Mouse (Mus musculus): ENCODE results near the gene Fgf11. TPM values are rescaled to one million over a fixed set of nuclear protein-coding genes. Genes with fewer than 3 reads are reported as not detected.

Gene Fgf11
- polyA plus RNA-seq, 1 experiment: 1.2 TPM

- no peaks in the 10 kb centered on the region for H3K36me3 ChIP-seq (ENCODE audit: control insufficient read depth, insufficient read depth, low read length)
- no peak for DNase-seq (ENCODE audit: low read depth in 1 of 2, low spot score in 2 of 2)
- H3K4me3 ChIP-seq (ENCODE audit: extremely low read depth, insufficient read depth, insufficient read length): no peak within 1 kb of the TSS
- H3K4me1 ChIP-seq (ENCODE audit: control insufficient read depth, insufficient read depth, insufficient read length): no peaks in the 10 kb centered on the region
- TF ChIP-seq POLR2A (IDR thresholded peaks at IDR 0.05; ENCODE audit: low read depth, low read length) (no peak), CTCF (IDR thresholded peaks at IDR 0.05; ENCODE audit: extremely low read depth, insufficient read depth, insufficient read length, insufficient replicate concordance) (no peak)
- H3K27me3 ChIP-seq (ENCODE audit: control insufficient read depth, insufficient read depth, low read length): no peaks in the 10 kb centered on the region
- no peak within 1 kb of the TSS for H3K27ac ChIP-seq (ENCODE audit: insufficient read depth, low read length)
- 81% methylated on average over 2 of the region's 2 CpGs for WGBS
Observed at GRCm38 (mm10) chr11:69818365-69818764, 16.7 kb upstream of the Fgf11 start, which contains the start of gene Spem2. Gene Spem2 (minus strand): TSS chr11:69818465.

DNA sequence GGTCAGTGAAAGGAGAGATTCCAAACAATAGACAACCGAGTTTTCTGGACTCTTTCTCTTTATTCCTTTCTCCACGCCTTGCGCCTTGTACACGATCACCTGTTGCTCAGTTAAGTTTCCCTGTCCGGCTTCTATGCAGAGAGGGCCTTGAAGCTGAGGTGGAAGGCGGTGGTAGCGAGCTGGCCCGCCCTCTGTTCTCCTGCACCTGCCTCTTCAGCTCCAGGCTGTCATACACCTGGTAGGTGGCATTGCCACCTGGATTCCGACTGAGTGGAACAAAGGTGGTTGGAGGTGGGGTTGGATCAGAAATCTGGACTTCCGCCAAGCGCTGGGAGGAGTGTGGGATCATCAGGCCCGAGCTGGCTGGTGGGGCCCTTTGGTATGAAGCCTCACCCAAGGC lies 14.9 kb upstream of the Fgf11 start:
- no peaks in the 10 kb centered on the region for H3K4me1 ChIP-seq (ENCODE audit: control insufficient read depth, insufficient read depth, insufficient read length)
- no peak overlapping the region for H3K4me3 ChIP-seq (ENCODE audit: extremely low read depth, insufficient read depth, insufficient read length)
- no peak for TF ChIP-seq POLR2A (IDR thresholded peaks at IDR 0.05; ENCODE audit: low read depth, low read length)
- no peak for TF ChIP-seq CTCF (IDR thresholded peaks at IDR 0.05; ENCODE audit: extremely low read depth, insufficient read depth, insufficient read length, insufficient replicate concordance)
- no peaks in the 10 kb centered on the region; the same call in 1 of the 2 replicates for H3K27me3 ChIP-seq (ENCODE audit: control insufficient read depth, insufficient read depth, low read length)
- H3K27ac ChIP-seq (ENCODE audit: insufficient read depth, low read length): no peak overlapping the region
- WGBS: 94% methylated on average over 12 of the region's 12 CpGs
- DNase-seq (ENCODE audit: low read depth in 1 of 2, low spot score in 2 of 2): no peak
- no peaks in the 10 kb centered on the region for H3K36me3 ChIP-seq (ENCODE audit: control insufficient read depth, insufficient read depth, low read length)

DNA sequence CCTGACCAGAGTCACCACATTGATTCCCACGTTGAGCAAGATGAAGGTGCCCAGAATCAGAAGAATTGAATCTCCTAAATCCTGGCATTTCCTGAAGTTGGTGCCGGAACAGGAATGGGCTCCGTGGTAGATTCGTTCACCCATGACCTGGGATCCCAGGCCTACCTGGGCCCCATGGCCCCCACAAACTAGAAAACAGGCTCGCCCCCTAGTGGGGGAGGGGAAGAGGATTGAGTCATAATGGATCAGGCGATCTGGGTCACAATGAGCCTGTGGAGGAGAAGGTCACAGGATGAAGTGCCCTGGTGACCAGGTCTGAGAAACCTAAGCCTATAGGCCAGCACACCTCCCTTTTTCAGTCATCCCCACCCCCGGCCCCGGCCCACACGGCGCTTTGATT lies 13.5 kb upstream of the Fgf11 start, which contains the start of gene Gm39566:
Gm39566 (minus strand) TSS at position 144 of the 400 bp plus-strand sequence.
- 70% methylated on average over 10 of the region's 10 CpGs for WGBS

GRCm38 (mm10) chr11:69810280-69810679 lies 8.6 kb upstream of the Fgf11 start:
- Histone ChIP-seq H3K27me3 (ENCODE audit: control insufficient read depth, insufficient read depth, low read length) (no peaks in the 10 kb centered on the region; the same call in none of the 2 replicates), H3K36me3 (ENCODE audit: control insufficient read depth, insufficient read depth, low read length) (no peaks in the 10 kb centered on the region), H3K27ac (ENCODE audit: insufficient read depth, low read length) (no peak overlapping the region), H3K4me3 (ENCODE audit: extremely low read depth, insufficient read depth, insufficient read length) (no peak overlapping the region), H3K4me1 (ENCODE audit: control insufficient read depth, insufficient read depth, insufficient read length) (no peaks in the 10 kb centered on the region)
- DNase-seq (ENCODE audit: low read depth in 1 of 2, low spot score in 2 of 2): no peak
- no peak for TF ChIP-seq POLR2A (IDR thresholded peaks at IDR 0.05; ENCODE audit: low read depth, low read length)
- TF ChIP-seq CTCF (IDR thresholded peaks at IDR 0.05; ENCODE audit: extremely low read depth, insufficient read depth, insufficient read length, insufficient replicate concordance): no peak

More for the DNA sequence above, 13.5 kb upstream of the Fgf11 start, which contains the start of gene Gm39566:
- Histone ChIP-seq H3K4me1 (ENCODE audit: control insufficient read depth, insufficient read depth, insufficient read length) (no peaks in the 10 kb centered on the region), H3K27ac (ENCODE audit: insufficient read depth, low read length) (no peak within 1 kb of the TSS), H3K27me3 (ENCODE audit: control insufficient read depth, insufficient read depth, low read length) (no peaks in the 10 kb centered on the region; the same call in 1 of the 2 replicates), H3K4me3 (ENCODE audit: extremely low read depth, insufficient read depth, insufficient read length) (no peak within 1 kb of the TSS), H3K36me3 (ENCODE audit: control insufficient read depth, insufficient read depth, low read length) (no peaks in the 10 kb centered on the region)
- no peak for DNase-seq (ENCODE audit: low read depth in 1 of 2, low spot score in 2 of 2)
- no peak for TF ChIP-seq CTCF (IDR thresholded peaks at IDR 0.05; ENCODE audit: extremely low read depth, insufficient read depth, insufficient read length, insufficient replicate concordance)
- TF ChIP-seq POLR2A (IDR thresholded peaks at IDR 0.05; ENCODE audit: low read depth, low read length): no peak

- Histone ChIP-seq H3K27me3 (ENCODE audit: control insufficient read depth, insufficient read depth, low read length) (peaks cover 12% of the 10 kb centered on the region), H3K27ac (ENCODE audit: insufficient read depth, low read length) (no peak overlapping the region), H3K36me3 (ENCODE audit: control insufficient read depth, insufficient read depth, low read length) (no peaks in the 10 kb centered on the region), H3K4me3 (ENCODE audit: extremely low read depth, insufficient read depth, insufficient read length) (no peak overlapping the region), H3K4me1 (ENCODE audit: control insufficient read depth, insufficient read depth, insufficient read length) (peaks cover 12% of the 10 kb centered on the region)
- no peak for TF ChIP-seq POLR2A (IDR thresholded peaks at IDR 0.05; ENCODE audit: low read depth, low read length)
- no peak for TF ChIP-seq CTCF (IDR thresholded peaks at IDR 0.05; ENCODE audit: extremely low read depth, insufficient read depth, insufficient read length, insufficient replicate concordance)
- 89% methylated on average over 2 of the region's 2 CpGs for WGBS
- no peak for DNase-seq (ENCODE audit: low read depth in 1 of 2, low spot score in 2 of 2)
Observed at GRCm38 (mm10) chr11:69807641-69808040, 6.0 kb upstream of the Fgf11 start.

GRCm38 (mm10) chr11:69806378-69806777 lies 4.7 kb upstream of the Fgf11 start:
- no peak overlapping the region for H3K27ac ChIP-seq (ENCODE audit: insufficient read depth, low read length)
- no peak for TF ChIP-seq POLR2A (IDR thresholded peaks at IDR 0.05; ENCODE audit: low read depth, low read length)
- TF ChIP-seq CTCF (IDR thresholded peaks at IDR 0.05; ENCODE audit: extremely low read depth, insufficient read depth, insufficient read length, insufficient replicate concordance): no peak
- WGBS: 88% methylated on average over 4 of the region's 4 CpGs
- H3K27me3 ChIP-seq (ENCODE audit: control insufficient read depth, insufficient read depth, low read length): peaks cover 22% of the 10 kb centered on the region
- DNase-seq (ENCODE audit: low read depth in 1 of 2, low spot score in 2 of 2): no peak
- peaks cover 17% of the 10 kb centered on the region for H3K4me1 ChIP-seq (ENCODE audit: control insufficient read depth, insufficient read depth, insufficient read length)
- H3K4me3 ChIP-seq (ENCODE audit: extremely low read depth, insufficient read depth, insufficient read length): no peak overlapping the region
- H3K36me3 ChIP-seq (ENCODE audit: control insufficient read depth, insufficient read depth, low read length): no peaks in the 10 kb centered on the region

Data from spleen, adult 2 months (tissue).